Mouse (Mus musculus) MEL (cell line): Measurements from ENCODE around the gene Pi4kb. TPM values are rescaled to one million over a fixed set of nuclear protein-coding genes. Genes with fewer than 3 reads are reported as not detected.
A peak's percentile ranks its signal among the peaks of the same experiment; 100 is the strongest.

Experiments used
- DNase-seq: peaks from one replicate; pipeline ENCODE4 v3.0.0; 2011; ENCODE audit warnings: low read depth, low spot score
- H3K27ac ChIP-seq: 2 replicates; pipeline ENCODE4 v1.5.1; 2012; ENCODE audit warnings: low read depth, mild to moderate bottlenecking, control low read depth, low read length, moderate library complexity; ENCODE audit not compliant: control insufficient read depth
- H3K27me3 ChIP-seq, 2 experiments: fragments of 150-350 bp in 1 of 2; sonication (generic) in 1 of 2; 2 replicates each; pipeline ENCODE4 v1.6.1; 2012; ENCODE audit warnings: low read length in 2 of 2, mild to moderate bottlenecking in 2 of 2, improper control_type of control experiment in 1 of 2, moderate library complexity in 1 of 2; ENCODE audit not compliant: insufficient read depth in 2 of 2, control insufficient read depth in 1 of 2
- H3K36me3 ChIP-seq, 2 experiments: 2 replicates each; pipeline ENCODE4 v1.6.1; 2012 to 2014; ENCODE audit warnings: low read length in 2 of 2, improper control_type of control experiment in 1 of 2, inconsistent platforms in 1 of 2, mild to moderate bottlenecking in 1 of 2; ENCODE audit not compliant: insufficient read depth in 2 of 2, control insufficient read depth in 1 of 2
- H3K4me1 ChIP-seq, 2 experiments: fragments of 150-350 bp in 1 of 2; sonication (generic) in 1 of 2; 2 replicates each; pipeline ENCODE4 v1.6.1; 2012; ENCODE audit warnings: low read length in 2 of 2, improper control_type of control experiment in 1 of 2, mild to moderate bottlenecking in 1 of 2; ENCODE audit not compliant: insufficient read depth in 2 of 2, control insufficient read depth in 1 of 2
- H3K4me3 ChIP-seq, 2 experiments: fragments of 150-350 bp in 1 of 2; sonication (generic) in 1 of 2; 2 replicates each; pipeline ENCODE4 v1.5.1; 2012; ENCODE audit warnings: low read depth in 2 of 2, low read length in 2 of 2, mild to moderate bottlenecking in 2 of 2, moderate library complexity in 2 of 2, control low read depth in 1 of 2, improper control_type of control experiment in 1 of 2; ENCODE audit not compliant: control insufficient read depth in 1 of 2, insufficient read depth in 1 of 2
- H3K79me2 ChIP-seq: 2 replicates; pipeline ENCODE4 v1.6.1; 2012; ENCODE audit warnings: mild to moderate bottlenecking, low read length, moderate library complexity; ENCODE audit not compliant: control insufficient read depth, poor library complexity, insufficient read depth
- H3K9ac ChIP-seq: 2 replicates; pipeline ENCODE4 v1.6.1; 2012; ENCODE audit warnings: low read depth, mild to moderate bottlenecking, control low read depth, low read length, moderate library complexity; ENCODE audit not compliant: control insufficient read depth, poor library complexity, severe bottlenecking
- H3K9me3 ChIP-seq: fragments of 150-350 bp; sonication (generic); replicated peaks from 2 replicates; pipeline ENCODE4 v1.6.1; 2012; ENCODE audit warnings: mild to moderate bottlenecking, low read length, improper control_type of control experiment, moderate library complexity; ENCODE audit not compliant: insufficient read depth
- CHD1 ChIP-seq: IDR thresholded peaks from 2 replicates; pipeline ENCODE4 v1.6.1; 2012; ENCODE audit warnings: low read depth, mild to moderate bottlenecking, inconsistent platforms, low read length, improper control_type of control experiment
- CHD2 ChIP-seq: IDR thresholded peaks from 2 replicates; pipeline ENCODE4 v1.6.1; 2011; ENCODE audit warnings: low read length, improper control_type of control experiment
- GATA1 ChIP-seq: IDR thresholded peaks from 2 replicates; pipeline ENCODE4 v1.6.1; 2011; ENCODE audit warnings: low read depth, low read length, improper control_type of control experiment
- MYC ChIP-seq: IDR thresholded peaks from 2 replicates; pipeline ENCODE4 v1.6.1; 2011; ENCODE audit warnings: low read depth, mild to moderate bottlenecking, low read length, improper control_type of control experiment, moderate library complexity
- POLR2A ChIP-seq, 2 experiments: IDR thresholded peaks; 2 replicates each; pipeline ENCODE4 v1.6.1; 2011 to 2012; ENCODE audit warnings: low read length in 2 of 2, mild to moderate bottlenecking in 2 of 2, control low read depth in 1 of 2, improper control_type of control experiment in 1 of 2, low read depth in 1 of 2, moderate library complexity in 1 of 2; ENCODE audit not compliant: control insufficient read depth in 1 of 2, insufficient read depth in 1 of 2, poor library complexity in 1 of 2
- POLR2AphosphoS2 ChIP-seq: IDR thresholded peaks from 2 replicates; pipeline ENCODE4 v1.6.1; 2011; ENCODE audit warnings: low read length, improper control_type of control experiment
- SIN3A ChIP-seq: IDR thresholded peaks from 2 replicates; pipeline ENCODE4 v1.6.1; 2012; ENCODE audit warnings: low read length, improper control_type of control experiment, inconsistent platforms
- TBP ChIP-seq: IDR thresholded peaks from 2 replicates; pipeline ENCODE4 v1.8.0; 2011; ENCODE audit warnings: low read depth, low read length, improper control_type of control experiment
- ZC3H11A ChIP-seq: IDR thresholded peaks from 2 replicates; pipeline ENCODE4 v1.6.1; 2012; ENCODE audit warnings: low read depth, mild to moderate bottlenecking, inconsistent platforms, low read length, improper control_type of control experiment
- ZKSCAN1 ChIP-seq: IDR thresholded peaks from 2 replicates; pipeline ENCODE4 v1.6.1; 2012; ENCODE audit warnings: low read depth, mild to moderate bottlenecking, inconsistent platforms, low read length, improper control_type of control experiment, moderate library complexity
- ZNF384 ChIP-seq: IDR thresholded peaks from 2 replicates; pipeline ENCODE4 v1.6.1; 2012; ENCODE audit warnings: low read depth, mild to moderate bottlenecking, inconsistent platforms, low read length, improper control_type of control experiment
- polyA plus RNA-seq, 2 experiments: library from polyadenylated mRNA; stranded (reverse) in 1 of 2; unstranded in 1 of 2; fragments of >175 nt in 1 of 2; fragments of >200 nt in 1 of 2; gene quantifications; 2 replicates each; pipeline versions ENCODE4 v1.2.1 to v1.2.4; 2012; ENCODE audit warnings: low replicate concordance in 2 of 2, low read depth in 1 of 2; ENCODE audit not compliant: insufficient read length in 2 of 2, insufficient read depth in 1 of 2, missing spikeins in 1 of 2
- total RNA-seq: library from RNA; depleted of rRNA; stranded (reverse); fragments of 300-350 nt; gene quantifications from 2 replicates; pipeline ENCODE4 v1.2.3, GENCODE M21; 2012

Gene Pi4kb
- total and polyA plus RNA-seq, 3 experiments = 45.0 to 56.7 TPM; not detected in 1

DNA sequence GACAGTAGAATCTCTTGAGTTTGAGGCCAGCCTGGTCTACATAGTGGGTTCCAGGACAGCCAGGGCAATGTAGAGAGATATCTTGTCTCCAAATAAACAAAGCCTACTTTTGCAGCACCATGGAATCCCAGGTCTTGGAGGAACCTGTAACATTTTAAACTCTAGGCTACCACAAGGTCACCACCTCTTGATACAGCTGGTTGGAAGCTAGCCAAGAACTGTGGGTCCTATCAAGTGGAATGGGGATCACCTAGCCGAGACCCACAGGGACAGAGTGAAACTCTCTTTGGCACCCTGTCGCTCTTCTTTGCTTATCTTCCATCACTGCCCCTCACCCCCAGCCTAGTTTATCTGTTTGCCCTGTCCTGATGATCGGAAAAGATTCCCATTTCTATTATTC lies 2.0 kb upstream of the Pi4kb start:
- Histone ChIP-seq H3K9me3 (no peaks in the 10 kb centered on the region), H3K4me3 (no peak overlapping the region), H3K4me1 (peaks cover 7 to 12% of the 10 kb centered on the region in 2 experiments; a peak in 3 of 4 replicates), H3K9ac (no peak overlapping the region), H3K36me3 (peaks cover 0 to 17% of the 10 kb centered on the region in 2 experiments; a peak in 2 of 4 replicates), H3K79me2 (peaks cover 14% of the 10 kb centered on the region), H3K27me3 (no peaks in the 10 kb centered on the region), H3K27ac (no peak overlapping the region)
- TF ChIP-seq GATA1 = 0 out of 2 replicates have a peak, but pooled peaks have one; percentile 18
- TF ChIP-seq CHD2 = no peak
- peak; percentile 41; the same call in 1 of the 2 replicates for TF ChIP-seq POLR2AphosphoS2
- peak; percentile 47 for DNase-seq

DNA sequence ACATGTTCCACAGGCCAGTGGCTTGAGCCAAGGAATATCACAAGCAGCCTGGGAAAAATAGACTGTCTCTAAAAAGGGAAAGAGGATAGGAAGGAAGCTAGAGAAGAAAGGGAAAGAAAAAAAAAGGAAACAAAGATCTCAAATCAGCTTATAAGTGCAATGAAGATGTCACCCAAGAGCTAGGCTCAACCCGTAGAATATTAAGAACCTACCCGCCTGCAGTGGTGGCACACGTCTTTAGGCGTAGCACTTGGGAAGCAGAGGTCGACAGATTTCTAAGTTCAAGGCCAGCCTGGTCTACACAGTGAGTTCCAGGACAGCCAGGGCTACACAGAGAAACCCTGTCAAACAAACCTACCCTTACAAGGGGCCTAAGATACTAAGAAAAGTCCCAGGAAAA lies 911 bp upstream of the Pi4kb start:
- Histone ChIP-seq H3K79me2 (peaks cover 14% of the 10 kb centered on the region), H3K27ac (no peak overlapping the region), H3K9ac (no peak overlapping the region), H3K4me3 (peak overlapping the region in 1 of 2 experiments; percentile 82; a peak in 1 of 4 replicates), H3K27me3 (no peaks in the 10 kb centered on the region), H3K4me1 (peaks cover 7 to 12% of the 10 kb centered on the region in 2 experiments; a peak in 3 of 4 replicates), H3K9me3 (no peaks in the 10 kb centered on the region), H3K36me3 (peaks cover 0 to 17% of the 10 kb centered on the region in 2 experiments; a peak in 2 of 4 replicates)
- DNase-seq = peak; percentile 45
- no peak for TF ChIP-seq ZC3H11A
- TF ChIP-seq TBP = peak; percentile 87

DNA sequence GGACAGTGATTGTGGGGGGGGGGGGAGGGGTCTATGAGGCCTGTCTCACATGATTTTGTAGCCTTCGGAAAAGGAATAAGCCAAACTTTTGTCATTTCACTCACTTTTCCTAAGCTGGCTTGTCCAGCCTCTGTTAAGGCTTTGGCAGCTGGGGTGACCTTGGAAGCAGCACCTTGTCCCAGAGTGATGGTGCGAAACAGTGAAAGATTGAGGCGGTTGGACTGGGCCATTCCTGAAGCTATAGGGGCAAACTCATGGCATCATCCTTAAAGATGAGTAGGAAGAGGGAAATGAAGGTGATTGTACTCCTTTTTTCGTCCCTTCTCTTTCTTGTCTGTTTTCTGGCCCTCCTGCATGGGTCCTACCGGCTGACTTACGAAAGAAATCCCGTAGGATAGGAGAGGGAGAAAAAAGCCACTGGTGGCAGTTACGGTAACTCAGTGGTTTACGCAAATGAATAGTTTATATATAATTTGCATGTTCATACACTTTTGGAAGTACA lies 454 bp upstream of the Pi4kb start:
- H3K27ac ChIP-seq = peak overlapping the region; percentile 33

DNA sequence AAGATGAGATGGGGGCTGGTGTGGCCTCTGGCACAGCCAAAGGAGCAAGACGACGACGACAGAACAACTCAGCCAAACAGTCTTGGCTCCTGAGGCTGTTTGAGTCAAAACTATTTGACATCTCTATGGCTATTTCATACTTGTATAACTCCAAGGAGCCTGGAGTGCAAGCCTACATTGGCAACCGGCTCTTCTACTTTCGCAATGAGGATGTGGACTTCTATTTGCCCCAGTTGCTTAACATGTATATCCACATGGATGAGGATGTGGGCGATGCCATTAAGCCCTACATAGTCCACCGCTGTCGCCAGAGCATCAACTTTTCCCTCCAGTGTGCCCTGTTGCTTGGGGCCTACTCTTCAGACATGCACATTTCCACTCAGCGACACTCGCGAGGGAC lies 9.8 kb downstream of the Pi4kb start:
- peaks cover 4 to 30% of the 10 kb centered on the region in 2 experiments for H3K36me3 ChIP-seq
- TF ChIP-seq SIN3A (no peak), ZNF384 (no peak), POLR2AphosphoS2 (0 out of 2 replicates have a peak, but pooled peaks have one; percentile 26)
- TF ChIP-seq, all 39 proteins: peak for 1
- H3K4me1 ChIP-seq = peaks cover 20 to 25% of the 10 kb centered on the region in 2 experiments
- H3K9me3 ChIP-seq = no peaks in the 10 kb centered on the region
- H3K79me2 ChIP-seq = no peaks in the 10 kb centered on the region
- no peak overlapping the region for H3K9ac ChIP-seq
- H3K27ac ChIP-seq = no peak overlapping the region
- DNase-seq = no peak
- no peak overlapping the region for H3K4me3 ChIP-seq
- H3K27me3 ChIP-seq = no peaks in the 10 kb centered on the region

More for the DNA sequence above, 454 bp upstream of the Pi4kb start:
- Histone ChIP-seq H3K27me3 (no peaks in the 10 kb centered on the region), H3K9me3 (no peaks in the 10 kb centered on the region), H3K36me3 (peaks cover 0 to 17% of the 10 kb centered on the region in 2 experiments; a peak in 2 of 4 replicates), H3K79me2 (peaks cover 14% of the 10 kb centered on the region), H3K4me1 (peaks cover 7 to 12% of the 10 kb centered on the region in 2 experiments; a peak in 3 of 4 replicates), H3K9ac (peak overlapping the region; percentile 68), H3K4me3 (peak overlapping the region; percentile 62 to 82)
- TF ChIP-seq ZNF384 (no peak), MYC (peak; percentile 75; the same call in 1 of the 2 replicates), CHD1 (0 out of 2 replicates have a peak, but pooled peaks have one; percentile 24), POLR2A (IDR thresholded peaks at IDR 0.05; ENCODE audit: control insufficient read depth in 1 of 2, insufficient read depth in 1 of 2, low read depth in 1 of 2, low read length in 2 of 2, poor library complexity in 1 of 2) (no peak), ZKSCAN1 (no peak)
- DNase-seq = no peak
